Mouse (Mus musculus) 3T3-L1 (cell line): ENCODE results near the gene Cnppd1.

Source experiments
- DNase-seq: peaks from one replicate; pipeline ENCODE4 v3.0.0-alpha.2; 2015; ENCODE audit warnings: low read depth, low spot score

Cnppd1 gene

GRCm38 (mm10) chr1:75142301-75143261, at the start of gene Cnppd1, which contains the start of gene Retreg2:
Gene Cnppd1, minus strand, starts transcription at chr1:75142711.
Gene Retreg2, plus strand, starts transcription at chr1:75142778.
- peak; percentile 95 for DNase-seq

GRCm38 (mm10) chr1:75191622-75192402, 49.3 kb upstream of the Cnppd1 start, which contains the start of the genes Ankzf1 and Atg9a:
Gene Ankzf1, plus strand, starts transcription at chr1:75192151.
Gene Atg9a, minus strand, starts transcription at chr1:75192196.
- DNase-seq: peak; percentile 99

- DNase-seq: no peak
Observed at GRCm38 (mm10) chr1:75191258-75191621, 48.7 kb upstream of the Cnppd1 start.

GRCm38 (mm10) chr1:75190577-75190976, 48.1 kb upstream of the Cnppd1 start:
- no peak for DNase-seq

GRCm38 (mm10) chr1:75187914-75188483, 45.5 kb upstream of the Cnppd1 start:
- DNase-seq: no peak

- DNase-seq: no peak
Observed at GRCm38 (mm10) chr1:75187126-75187525, 44.6 kb upstream of the Cnppd1 start.

- DNase-seq: no peak
Observed at GRCm38 (mm10) chr1:75185495-75185894, 43.0 kb upstream of the Cnppd1 start.

- DNase-seq: no peak
Observed at GRCm38 (mm10) chr1:75182160-75182559, 39.6 kb upstream of the Cnppd1 start.

GRCm38 (mm10) chr1:75181377-75181870, 38.9 kb upstream of the Cnppd1 start:
- no peak for DNase-seq

- DNase-seq: no peak
Observed at GRCm38 (mm10) chr1:75180741-75181140, 38.2 kb upstream of the Cnppd1 start.

- DNase-seq: peak; percentile 91
Observed at GRCm38 (mm10) chr1:75180105-75180590, 37.6 kb upstream of the Cnppd1 start, which contains the start of gene Abcb6. Gene Abcb6, minus strand, starts transcription at chr1:75180392.

GRCm38 (mm10) chr1:75179334-75180104, 37.0 kb upstream of the Cnppd1 start:
- peak; percentile 73 for DNase-seq

- DNase-seq: peak; percentile 96
Observed at GRCm38 (mm10) chr1:75168472-75169464, 26.3 kb upstream of the Cnppd1 start, which contains the start of gene Zfand2b. Gene Zfand2b, plus strand, starts transcription at chr1:75168646.

GRCm38 (mm10) chr1:75168093-75168471, 25.6 kb upstream of the Cnppd1 start:
- no peak for DNase-seq

- DNase-seq: no peak
Observed at GRCm38 (mm10) chr1:75160256-75160617, 17.7 kb upstream of the Cnppd1 start.

GRCm38 (mm10) chr1:75159540-75160255, 17.2 kb upstream of the Cnppd1 start:
- DNase-seq: no peak

GRCm38 (mm10) chr1:75158990-75159389, 16.5 kb upstream of the Cnppd1 start:
- no peak for DNase-seq

- no peak for DNase-seq
Observed at GRCm38 (mm10) chr1:75155837-75156236, 13.3 kb upstream of the Cnppd1 start.

GRCm38 (mm10) chr1:75148727-75149126, 6.2 kb upstream of the Cnppd1 start:
- DNase-seq: no peak
